Mouse (Mus musculus): ENCODE data around the gene Prop1. TPM values are rescaled to one million over a fixed set of nuclear protein-coding genes. Genes with fewer than 3 reads are reported as not detected.

The Prop1 gene
- total and polyA plus RNA-seq, 2 experiments from 2014 or later = not detected

DNA sequence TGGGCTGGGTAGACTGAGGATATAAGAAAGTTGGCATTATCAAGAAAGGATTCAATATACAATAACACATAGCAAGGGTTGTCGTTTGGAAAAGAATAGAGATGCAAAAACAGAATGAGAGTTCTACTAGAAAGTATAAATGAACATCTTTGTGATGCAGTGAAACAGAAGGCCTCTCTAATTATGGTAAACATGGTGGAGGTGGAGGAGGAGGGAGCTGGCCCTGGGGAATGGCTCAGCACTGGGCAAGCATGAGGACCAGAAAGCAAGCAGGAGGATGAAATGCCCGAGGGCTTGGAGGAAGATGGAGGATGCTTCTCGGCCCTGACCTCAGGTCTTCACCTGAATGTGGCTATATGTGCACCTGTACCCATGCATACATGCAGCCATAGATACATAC is 39.1 kb downstream of the Prop1 start:
- 79% methylated on average over 3 of the region's 3 CpGs for WGBS
- Histone ChIP-seq H3K9ac (replicated peaks; ENCODE audit: low read depth, low read length) (no peak overlapping the region), H3K27me3 (ENCODE audit: control insufficient read depth, insufficient read depth, low read length) (no peaks in the 10 kb centered on the region), H3K4me3 (ENCODE audit: low read depth, low read length) (no peak overlapping the region), H3K9me3 (replicated peaks; ENCODE audit: control insufficient read depth, low read length) (no peaks in the 10 kb centered on the region), H3K4me1 (ENCODE audit: control insufficient read depth, insufficient read depth) (peaks cover 5% of the 10 kb centered on the region; the same call in 1 of the 2 replicates), H3K4me2 (ENCODE audit: low read depth, low read length) (no peak overlapping the region), H3K27ac (ENCODE audit: low read depth) (no peak overlapping the region), H3K36me3 (replicated peaks; ENCODE audit: control insufficient read depth, insufficient read depth, low read length) (peaks cover 22% of the 10 kb centered on the region)
- ATAC-seq (ENCODE audit: insufficient read depth, low read depth) = no peak
- TF ChIP-seq EP300 (IDR thresholded peaks at IDR 0.05; ENCODE audit: low read depth) = no peak
- no peak for TF ChIP-seq CTCF (IDR thresholded peaks at IDR 0.05; ENCODE audit: low read depth)
- no peak for DNase-seq (ENCODE audit: low spot score)

GRCm38 (mm10) chr11:50913301-50913700 is 40.3 kb downstream of the Prop1 start:
- Histone ChIP-seq H3K27me3 (ENCODE audit: control insufficient read depth, insufficient read depth, low read length) (no peaks in the 10 kb centered on the region), H3K4me1 (ENCODE audit: control insufficient read depth, insufficient read depth) (peaks cover 5% of the 10 kb centered on the region; the same call in 1 of the 2 replicates), H3K4me3 (ENCODE audit: low read depth, low read length) (no peak overlapping the region), H3K4me2 (ENCODE audit: low read depth, low read length) (no peak overlapping the region), H3K36me3 (replicated peaks; ENCODE audit: control insufficient read depth, insufficient read depth, low read length) (peaks cover 33% of the 10 kb centered on the region), H3K9ac (replicated peaks; ENCODE audit: low read depth, low read length) (no peak overlapping the region), H3K27ac (ENCODE audit: low read depth) (no peak overlapping the region), H3K9me3 (replicated peaks; ENCODE audit: control insufficient read depth, low read length) (no peaks in the 10 kb centered on the region)
- DNase-seq (ENCODE audit: low spot score) (no peak), ATAC-seq (ENCODE audit: insufficient read depth, low read depth) (no peak)
- 89% methylated on average over 1 of the region's 1 CpGs for WGBS
- no peak for TF ChIP-seq CTCF (IDR thresholded peaks at IDR 0.05; ENCODE audit: low read depth)
- TF ChIP-seq EP300 (IDR thresholded peaks at IDR 0.05; ENCODE audit: low read depth) = no peak

DNA sequence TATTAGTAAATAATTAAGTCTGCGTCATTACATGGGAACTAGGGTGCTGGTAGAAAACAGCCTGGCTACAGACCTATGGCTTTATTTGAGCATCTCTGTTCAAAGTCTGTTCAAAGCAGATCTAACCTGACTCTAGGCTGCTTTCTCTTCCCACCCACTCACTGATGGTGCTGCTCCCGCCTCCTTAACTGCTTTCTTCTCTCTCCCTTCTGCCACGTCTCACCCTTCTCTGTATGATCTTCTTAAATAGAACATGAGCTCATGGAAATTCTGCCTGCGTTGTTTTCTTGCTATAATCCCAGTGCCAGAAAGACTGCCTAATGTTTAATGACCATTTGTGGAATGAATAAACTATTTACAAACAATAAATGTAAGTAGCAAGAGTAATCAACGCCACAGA is 45.4 kb downstream of the Prop1 start:
- H3K27me3 ChIP-seq (ENCODE audit: control insufficient read depth, insufficient read depth, low read length) = no peaks in the 10 kb centered on the region
- H3K9me3 ChIP-seq (replicated peaks; ENCODE audit: control insufficient read depth, low read length) = peaks cover 14% of the 10 kb centered on the region
- DNase-seq (ENCODE audit: low spot score) (no peak), ATAC-seq (ENCODE audit: insufficient read depth, low read depth) (no peak)
- H3K4me2 ChIP-seq (ENCODE audit: low read depth, low read length) = no peak overlapping the region
- H3K4me1 ChIP-seq (ENCODE audit: control insufficient read depth, insufficient read depth) = no peaks in the 10 kb centered on the region; the same call in 1 of the 2 replicates
- H3K9ac ChIP-seq (replicated peaks; ENCODE audit: low read depth, low read length) = no peak overlapping the region
- peaks cover 81% of the 10 kb centered on the region for H3K36me3 ChIP-seq (replicated peaks; ENCODE audit: control insufficient read depth, insufficient read depth, low read length)
- WGBS = 91% methylated on average over 5 of the region's 5 CpGs
- TF ChIP-seq EP300 (IDR thresholded peaks at IDR 0.05; ENCODE audit: low read depth) = no peak
- no peak overlapping the region for H3K27ac ChIP-seq (ENCODE audit: low read depth)
- no peak overlapping the region for H3K4me3 ChIP-seq (ENCODE audit: low read depth, low read length)

Other genes starting within 250 kb of the Prop1 start
- 4.4 and 6.0 TPM in 2 replicates for gene Zfp354c, start 126.0 kb downstream of the Prop1 start, total RNA-seq (2014; rRNA removed; ENCODE audit: low replicate concordance)
- 3.6 TPM in 2 replicates for gene Zfp354c, start 126.0 kb downstream of the Prop1 start, polyA plus RNA-seq (2015; fragmentation: Nextera tagmentation; extraction: Ambion mirVana)
- gene Zfp879, start 112.2 kb downstream of the Prop1 start, total RNA-seq (2014; rRNA removed; ENCODE audit: low replicate concordance) = 0.38 TPM in 1 of 2 replicates, not detected in the other
- gene Zfp879, start 112.2 kb downstream of the Prop1 start, polyA plus RNA-seq (2015; fragmentation: Nextera tagmentation; extraction: Ambion mirVana) = 0.66 and 0.72 TPM in 2 replicates
- not detected in 2 replicates for gene Grm6, start 103.1 kb downstream of the Prop1 start, total RNA-seq (2014; rRNA removed; ENCODE audit: low replicate concordance)
- not detected in 2 replicates for gene Grm6, start 103.1 kb downstream of the Prop1 start, polyA plus RNA-seq (2015; fragmentation: Nextera tagmentation; extraction: Ambion mirVana)
- not detected in 2 replicates for gene Zfp454, start 66.1 kb downstream of the Prop1 start, total RNA-seq (2014; rRNA removed; ENCODE audit: low replicate concordance)
- 1.7 and 2.0 TPM in 2 replicates for gene Zfp454, start 66.1 kb downstream of the Prop1 start, polyA plus RNA-seq (2015; fragmentation: Nextera tagmentation; extraction: Ambion mirVana)
- 2.4 and 19.3 TPM in 2 replicates for gene Zfp2, start 37.6 kb downstream of the Prop1 start, total RNA-seq (2014; rRNA removed; ENCODE audit: low replicate concordance)
- gene Zfp2, start 37.6 kb downstream of the Prop1 start, polyA plus RNA-seq (2015; fragmentation: Nextera tagmentation; extraction: Ambion mirVana) = 5.3 and 5.5 TPM in 2 replicates
- gene Zfp354b, start 22.1 kb downstream of the Prop1 start, total RNA-seq (2014; rRNA removed; ENCODE audit: low replicate concordance) = 0.73 TPM in 1 of 2 replicates, not detected in the other
- 0.85 TPM in 2 replicates for gene Zfp354b, start 22.1 kb downstream of the Prop1 start, polyA plus RNA-seq (2015; fragmentation: Nextera tagmentation; extraction: Ambion mirVana)
- gene 4933414I15Rik, start 10.0 kb downstream of the Prop1 start, total RNA-seq (2014; rRNA removed; ENCODE audit: low replicate concordance) = not detected in 2 replicates
- not detected in 2 replicates for gene 4933414I15Rik, start 10.0 kb downstream of the Prop1 start, polyA plus RNA-seq (2015; fragmentation: Nextera tagmentation; extraction: Ambion mirVana)
- gene Olfr1378, start 12.8 kb upstream of the Prop1 start, total RNA-seq (2014; rRNA removed; ENCODE audit: low replicate concordance) = not detected in 2 replicates
- gene Olfr1378, start 12.8 kb upstream of the Prop1 start, polyA plus RNA-seq (2015; fragmentation: Nextera tagmentation; extraction: Ambion mirVana) = not detected in 2 replicates
- not detected in 2 replicates for gene Olfr1377, start 28.2 kb upstream of the Prop1 start, total RNA-seq (2014; rRNA removed; ENCODE audit: low replicate concordance)
- not detected in 2 replicates for gene Olfr1377, start 28.2 kb upstream of the Prop1 start, polyA plus RNA-seq (2015; fragmentation: Nextera tagmentation; extraction: Ambion mirVana)
- not detected in 2 replicates for gene Olfr51, start 49.8 kb upstream of the Prop1 start, total RNA-seq (2014; rRNA removed; ENCODE audit: low replicate concordance)
- gene Olfr51, start 49.8 kb upstream of the Prop1 start, polyA plus RNA-seq (2015; fragmentation: Nextera tagmentation; extraction: Ambion mirVana) = not detected in 2 replicates
- not detected in 2 replicates for gene Olfr54, start 60.5 kb upstream of the Prop1 start, total RNA-seq (2014; rRNA removed; ENCODE audit: low replicate concordance)
- gene Olfr54, start 60.5 kb upstream of the Prop1 start, polyA plus RNA-seq (2015; fragmentation: Nextera tagmentation; extraction: Ambion mirVana) = not detected in 2 replicates
- not detected in 2 replicates for gene Olfr1375, start 94.3 kb upstream of the Prop1 start, total RNA-seq (2014; rRNA removed; ENCODE audit: low replicate concordance)
- gene Olfr1375, start 94.3 kb upstream of the Prop1 start, polyA plus RNA-seq (2015; fragmentation: Nextera tagmentation; extraction: Ambion mirVana) = not detected in 2 replicates
- gene Zfp354a, start 105.5 kb upstream of the Prop1 start, total RNA-seq (2014; rRNA removed; ENCODE audit: low replicate concordance) = 0.62 and 4.6 TPM in 2 replicates
- 3.4 and 4.2 TPM in 2 replicates for gene Zfp354a, start 105.5 kb upstream of the Prop1 start, polyA plus RNA-seq (2015; fragmentation: Nextera tagmentation; extraction: Ambion mirVana)